Comparison of ENCODE assay signal across 1 mouse cellular context in the genomic region with DNA sequence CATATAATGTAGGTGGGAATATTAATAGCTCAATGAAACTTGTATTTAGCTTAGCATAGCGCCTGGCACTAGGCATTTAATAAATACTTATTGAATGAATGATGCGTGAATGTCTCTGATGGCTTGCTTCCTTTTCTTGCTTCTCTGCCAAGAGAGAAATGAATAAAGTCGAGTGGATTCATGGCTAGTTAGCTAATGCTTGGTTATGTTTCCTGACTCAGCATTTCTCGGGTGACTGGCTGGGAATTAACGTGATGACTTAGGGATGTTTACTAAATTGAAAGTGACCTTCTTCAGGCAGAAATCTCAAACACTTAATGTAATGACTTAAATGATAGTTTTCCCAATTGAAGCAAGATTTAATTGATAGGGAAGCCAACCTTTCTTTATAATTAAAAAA.
TF ChIP-seq lines count a peak whose summit lies in the region.

No protein-coding gene starts in this region.

TF ChIP-seq in ES-E14, 5 proteins besides CTCF, POLR2A, EP300 and RAD21 (continued from another document):
- TF ChIP-seq HCFC1 (IDR thresholded peaks at IDR 0.05; ENCODE audit: borderline replicate concordance, insufficient read depth, low read length) = no peak
